Mouse (Mus musculus) layer of hippocampus, adult 9-10 months (tissue): ENCODE results near the gene Nf1.

Experiments
- DNase-seq: peaks from one replicate; pipeline ENCODE4 v3.0.0; 2022; ENCODE audit warnings: low spot score

The Nf1 gene

GRCm38 (mm10) chr11:79529226-79529625 is 189.7 kb downstream of the Nf1 start:
- no peak for DNase-seq

- DNase-seq: no peak
Observed at GRCm38 (mm10) chr11:79529736-79530135, 190.2 kb downstream of the Nf1 start.

- DNase-seq: no peak
Observed at GRCm38 (mm10) chr11:79530333-79530761, 190.9 kb downstream of the Nf1 start, which contains the start of the genes Evi2 and Evi2a. Evi2 (minus strand) TSS chr11:79530589. Evi2a (minus strand) TSS chr11:79530609.

- no peak for DNase-seq
Observed at GRCm38 (mm10) chr11:79530774-79531173, 191.3 kb downstream of the Nf1 start.

- DNase-seq: no peak
Observed at GRCm38 (mm10) chr11:79531485-79531884, 192.0 kb downstream of the Nf1 start.

GRCm38 (mm10) chr11:79533311-79533710 is 193.8 kb downstream of the Nf1 start:
- no peak for DNase-seq

- no peak for DNase-seq
Observed at GRCm38 (mm10) chr11:79533950-79534690, 194.6 kb downstream of the Nf1 start.

GRCm38 (mm10) chr11:79535554-79535953 is 196.1 kb downstream of the Nf1 start:
- no peak for DNase-seq

GRCm38 (mm10) chr11:79536293-79536692 is 196.8 kb downstream of the Nf1 start:
- DNase-seq: no peak

- no peak for DNase-seq
Observed at GRCm38 (mm10) chr11:79552622-79553021, 213.1 kb downstream of the Nf1 start.

GRCm38 (mm10) chr11:79560536-79560935 is 221.0 kb downstream of the Nf1 start:
- DNase-seq: no peak

- no peak for DNase-seq
Observed at GRCm38 (mm10) chr11:79563493-79563892, 224.0 kb downstream of the Nf1 start.

- no peak for DNase-seq
Observed at GRCm38 (mm10) chr11:79566947-79567346, 227.5 kb downstream of the Nf1 start.

- DNase-seq: no peak
Observed at GRCm38 (mm10) chr11:79568197-79568911, 228.9 kb downstream of the Nf1 start.

GRCm38 (mm10) chr11:79570319-79570718 is 230.8 kb downstream of the Nf1 start:
- no peak for DNase-seq

GRCm38 (mm10) chr11:79573836-79574235 is 234.3 kb downstream of the Nf1 start:
- no peak for DNase-seq

GRCm38 (mm10) chr11:79575383-79576073 is 236.0 kb downstream of the Nf1 start:
- DNase-seq: no peak

- peak; percentile 88 for DNase-seq
Observed at GRCm38 (mm10) chr11:79577741-79578140, 238.2 kb downstream of the Nf1 start.

- DNase-seq: no peak
Observed at GRCm38 (mm10) chr11:79580660-79581059, 241.2 kb downstream of the Nf1 start.

- DNase-seq: no peak
Observed at GRCm38 (mm10) chr11:79581257-79581656, 241.8 kb downstream of the Nf1 start.

- DNase-seq: peak; percentile 55
Observed at GRCm38 (mm10) chr11:79584191-79584590, 244.7 kb downstream of the Nf1 start.

GRCm38 (mm10) chr11:79589317-79590075 is 250.0 kb downstream of the Nf1 start:
- DNase-seq: no peak
